Mouse (Mus musculus) cortical plate, adult 2 months (tissue): ENCODE measurements around the gene Brinp2.
A peak's percentile ranks its signal among the peaks of the same experiment; 100 is the strongest.

ENCODE experiments used
- CTCF ChIP-seq: fragments of 200-500 bp; IDR thresholded peaks from 2 replicates; pipeline ENCODE4 v1.5.1; 2011; ENCODE audit warnings: mild to moderate bottlenecking, control low read depth, low read length; ENCODE audit not compliant: insufficient read depth; ENCODE audit errors: extremely low read depth
- POLR2A ChIP-seq: fragments of 200-500 bp; IDR thresholded peaks from 2 replicates; pipeline ENCODE4 v1.6.1; 2011; ENCODE audit warnings: mild to moderate bottlenecking, low read length, control low read depth; ENCODE audit not compliant: insufficient read depth; ENCODE audit errors: extremely low read depth

- TF ChIP-seq CTCF (peak; percentile 27; the same call in 1 of the 2 replicates), POLR2A (no peak)
Observed at GRCm38 (mm10) chr1:158343243-158343714, 12.8 kb downstream of the Brinp2 start.
